Mouse (Mus musculus) liver, embryonic 13.5 days (tissue): ENCODE measurements at regions not wholly inside any gene's neighbourhood (a gene's known extent, or its start where the extent isn't known, plus 50 kb on each side); places are given as distances from the start of the nearest gene placed in this dataset.

Source experiments
- ATAC-seq: fragments of 200-750 bp; cut with Nextera tagmentation; 2 replicates; pipeline ENCODE4 v1.8.0; 2017; ENCODE audit warnings: low read depth, mild to moderate bottlenecking, moderate number of reproducible peaks, moderate library complexity
- DNase-seq: peaks from one replicate; pipeline ENCODE4 v3.0.0; 2022
- H3K27ac ChIP-seq: fragments of 300-500 bp; sonication (generic); 2 replicates; pipeline ENCODE4 v1.5.1; 2015; ENCODE audit warnings: moderate library complexity, mild to moderate bottlenecking, inconsistent platforms
- H3K27me3 ChIP-seq: fragments of 300-500 bp; sonication (generic); 2 replicates; pipeline ENCODE4 v1.6.1; 2015; ENCODE audit warnings: mild to moderate bottlenecking, inconsistent platforms
- H3K36me3 ChIP-seq: fragments of 300-500 bp; sonication (generic); 2 replicates; pipeline ENCODE4 v1.6.1; 2015; ENCODE audit warnings: mild to moderate bottlenecking, inconsistent platforms
- H3K4me1 ChIP-seq: fragments of 300-500 bp; sonication (generic); replicated peaks from 2 replicates; pipeline ENCODE4 v1.6.1; 2015; ENCODE audit warnings: inconsistent platforms
- H3K4me2 ChIP-seq: fragments of 300-500 bp; sonication (generic); 2 replicates; pipeline ENCODE4 v1.6.1; 2015; ENCODE audit warnings: inconsistent platforms, mild to moderate bottlenecking, moderate library complexity
- H3K4me3 ChIP-seq: fragments of 300-500 bp; sonication (generic); replicated peaks from 2 replicates; pipeline ENCODE4 v1.5.1; 2015; ENCODE audit warnings: mild to moderate bottlenecking, inconsistent platforms
- H3K9ac ChIP-seq: fragments of 300-500 bp; sonication (generic); 2 replicates; pipeline ENCODE4 v1.6.1; 2015; ENCODE audit warnings: mild to moderate bottlenecking, inconsistent platforms
- H3K9me3 ChIP-seq: fragments of 300-500 bp; sonication (generic); replicated peaks from 2 replicates; pipeline ENCODE4 v1.6.1; 2016; ENCODE audit warnings: inconsistent platforms
- whole genome bisulfite sequencing: fragments of 180-500 bp; shearing (Covaris S2); methylation state at CpG from one replicate; pipeline ENCODE4 v1.1.7; 2015; ENCODE audit not compliant: insufficient replicate concordance; 5-methylcytosine and 5-hydroxymethylcytosine counted together

GRCm38 (mm10) chr11:110657854-110658253 lies 258.9 kb downstream of the Map2k6 start:
- Histone ChIP-seq H3K4me2 (no peak overlapping the region), H3K4me3 (no peak overlapping the region), H3K9ac (no peak overlapping the region), H3K27me3 (no peaks in the 10 kb centered on the region), H3K36me3 (no peaks in the 10 kb centered on the region), H3K9me3 (no peaks in the 10 kb centered on the region), H3K4me1 (no peaks in the 10 kb centered on the region), H3K27ac (no peak overlapping the region)
- WGBS = 69% methylated on average over 8 of the region's 8 CpGs
- DNase-seq (no peak), ATAC-seq (no peak)

- no peak overlapping the region for H3K4me2 ChIP-seq
- 74% methylated on average over 12 of the region's 12 CpGs for WGBS
These were observed 271.9 kb downstream of the Map2k6 start for GRCm38 (mm10) chr11:110670626-110671508.

GRCm38 (mm10) chr11:110672941-110673340 lies 274.0 kb downstream of the Map2k6 start:
- H3K4me3 ChIP-seq = no peak overlapping the region
- no peak overlapping the region for H3K4me2 ChIP-seq
- H3K9ac ChIP-seq = no peak overlapping the region
- no peak overlapping the region for H3K27ac ChIP-seq
- H3K27me3 ChIP-seq = no peaks in the 10 kb centered on the region
- ATAC-seq (no peak), DNase-seq (no peak)
- no peaks in the 10 kb centered on the region for H3K9me3 ChIP-seq
- H3K4me1 ChIP-seq = no peaks in the 10 kb centered on the region
- 37% methylated on average over 1 of the region's 1 CpGs for WGBS
- H3K36me3 ChIP-seq = no peaks in the 10 kb centered on the region

More at GRCm38 (mm10) chr11:110670626-110671508, 271.9 kb downstream of the Map2k6 start:
- H3K9me3 ChIP-seq = no peaks in the 10 kb centered on the region
- no peak overlapping the region for H3K27ac ChIP-seq
- ATAC-seq = no peak
- no peak overlapping the region for H3K4me3 ChIP-seq
- no peak for DNase-seq
- H3K4me1 ChIP-seq = no peaks in the 10 kb centered on the region
- no peak overlapping the region for H3K9ac ChIP-seq
- H3K27me3 ChIP-seq = no peaks in the 10 kb centered on the region
- H3K36me3 ChIP-seq = no peaks in the 10 kb centered on the region

GRCm38 (mm10) chr11:110692824-110693223 lies 275.0 kb upstream of the Kcnj16 start:
- 52% methylated on average over 4 of the region's 4 CpGs for WGBS
- Histone ChIP-seq H3K9ac (no peak overlapping the region), H3K27me3 (no peaks in the 10 kb centered on the region), H3K27ac (no peak overlapping the region), H3K4me1 (no peaks in the 10 kb centered on the region), H3K9me3 (no peaks in the 10 kb centered on the region), H3K4me2 (no peak overlapping the region), H3K36me3 (no peaks in the 10 kb centered on the region), H3K4me3 (no peak overlapping the region)
- ATAC-seq = no peak
- DNase-seq = no peak

- H3K9me3 ChIP-seq = no peaks in the 10 kb centered on the region
- no peaks in the 10 kb centered on the region for H3K27me3 ChIP-seq
- H3K36me3 ChIP-seq = no peaks in the 10 kb centered on the region
- DNase-seq = no peak
- WGBS = 51% methylated on average over 6 of the region's 6 CpGs
- H3K27ac ChIP-seq = no peak overlapping the region
- no peak overlapping the region for H3K4me3 ChIP-seq
- H3K4me2 ChIP-seq = no peak overlapping the region
- H3K9ac ChIP-seq = no peak overlapping the region
- ATAC-seq = no peak
- H3K4me1 ChIP-seq = no peaks in the 10 kb centered on the region
These were observed 270.8 kb upstream of the Kcnj16 start for GRCm38 (mm10) chr11:110697067-110697466.

GRCm38 (mm10) chr11:110698342-110698741 lies 269.5 kb upstream of the Kcnj16 start:
- WGBS = 54% methylated on average over 5 of the region's 5 CpGs

GRCm38 (mm10) chr11:110700976-110701375 lies 266.9 kb upstream of the Kcnj16 start:
- H3K4me1 ChIP-seq = no peaks in the 10 kb centered on the region
- H3K27ac ChIP-seq = no peak overlapping the region
- no peak overlapping the region for H3K4me2 ChIP-seq
- no peak overlapping the region for H3K9ac ChIP-seq
- no peak overlapping the region for H3K4me3 ChIP-seq
- DNase-seq (no peak), ATAC-seq (no peak)
- 68% methylated on average over 2 of the region's 2 CpGs for WGBS
- H3K36me3 ChIP-seq = no peaks in the 10 kb centered on the region
- H3K27me3 ChIP-seq = no peaks in the 10 kb centered on the region
- no peaks in the 10 kb centered on the region for H3K9me3 ChIP-seq

More at GRCm38 (mm10) chr11:110698342-110698741, 269.5 kb upstream of the Kcnj16 start:
- no peak overlapping the region for H3K4me3 ChIP-seq
- no peak for DNase-seq
- H3K27me3 ChIP-seq = no peaks in the 10 kb centered on the region
- H3K9me3 ChIP-seq = no peaks in the 10 kb centered on the region
- H3K9ac ChIP-seq = no peak overlapping the region
- H3K36me3 ChIP-seq = no peaks in the 10 kb centered on the region
- ATAC-seq = no peak
- no peaks in the 10 kb centered on the region for H3K4me1 ChIP-seq
- H3K4me2 ChIP-seq = no peak overlapping the region
- no peak overlapping the region for H3K27ac ChIP-seq

GRCm38 (mm10) chr11:110702119-110702518 lies 265.7 kb upstream of the Kcnj16 start:
- Histone ChIP-seq H3K36me3 (no peaks in the 10 kb centered on the region), H3K9ac (no peak overlapping the region), H3K4me3 (no peak overlapping the region), H3K27ac (no peak overlapping the region), H3K4me2 (no peak overlapping the region), H3K4me1 (no peaks in the 10 kb centered on the region), H3K27me3 (no peaks in the 10 kb centered on the region), H3K9me3 (no peaks in the 10 kb centered on the region)
- ATAC-seq = no peak
- DNase-seq = no peak
- 68% methylated on average over 5 of the region's 5 CpGs for WGBS

- Histone ChIP-seq H3K9me3 (no peaks in the 10 kb centered on the region), H3K9ac (no peak overlapping the region), H3K36me3 (no peaks in the 10 kb centered on the region), H3K4me3 (no peak overlapping the region), H3K4me2 (no peak overlapping the region), H3K4me1 (no peaks in the 10 kb centered on the region), H3K27me3 (no peaks in the 10 kb centered on the region), H3K27ac (no peak overlapping the region)
- DNase-seq (no peak), ATAC-seq (no peak)
- 64% methylated on average over 2 of the region's 2 CpGs for WGBS
These were observed 264.3 kb upstream of the Kcnj16 start for GRCm38 (mm10) chr11:110703511-110703910.

GRCm38 (mm10) chr11:110707328-110707727 lies 260.5 kb upstream of the Kcnj16 start:
- H3K4me1 ChIP-seq = no peaks in the 10 kb centered on the region
- no peak overlapping the region for H3K27ac ChIP-seq
- no peak overlapping the region for H3K4me2 ChIP-seq
- no peaks in the 10 kb centered on the region for H3K36me3 ChIP-seq
- no peak overlapping the region for H3K4me3 ChIP-seq
- H3K27me3 ChIP-seq = no peaks in the 10 kb centered on the region
- no peaks in the 10 kb centered on the region for H3K9me3 ChIP-seq
- no peak for ATAC-seq
- H3K9ac ChIP-seq = no peak overlapping the region
- 61% methylated on average over 4 of the region's 4 CpGs for WGBS
- no peak for DNase-seq

GRCm38 (mm10) chr11:110715300-110715699 lies 252.5 kb upstream of the Kcnj16 start:
- no peak overlapping the region for H3K27ac ChIP-seq
- 57% methylated on average over 2 of the region's 2 CpGs for WGBS

GRCm38 (mm10) chr11:110716369-110716768 lies 251.5 kb upstream of the Kcnj16 start:
- H3K4me1 ChIP-seq = no peaks in the 10 kb centered on the region
- H3K27me3 ChIP-seq = no peaks in the 10 kb centered on the region
- 15% methylated on average over 1 of the region's 1 CpGs for WGBS
- H3K9me3 ChIP-seq = no peaks in the 10 kb centered on the region
- DNase-seq (no peak), ATAC-seq (no peak)
- no peak overlapping the region for H3K4me2 ChIP-seq
- no peaks in the 10 kb centered on the region for H3K36me3 ChIP-seq
- no peak overlapping the region for H3K4me3 ChIP-seq
- no peak overlapping the region for H3K27ac ChIP-seq
- no peak overlapping the region for H3K9ac ChIP-seq

More at GRCm38 (mm10) chr11:110715300-110715699, 252.5 kb upstream of the Kcnj16 start:
- no peaks in the 10 kb centered on the region for H3K27me3 ChIP-seq
- no peak for ATAC-seq
- H3K9ac ChIP-seq = no peak overlapping the region
- H3K4me3 ChIP-seq = no peak overlapping the region
- no peaks in the 10 kb centered on the region for H3K4me1 ChIP-seq
- H3K9me3 ChIP-seq = no peaks in the 10 kb centered on the region
- no peak overlapping the region for H3K4me2 ChIP-seq
- DNase-seq = no peak
- no peaks in the 10 kb centered on the region for H3K36me3 ChIP-seq
